Mouse (Mus musculus): ENCODE measurements around the gene Cacna2d4. TPM values are rescaled to one million over a fixed set of nuclear protein-coding genes. Genes with fewer than 3 reads are reported as not detected.

The Cacna2d4 gene
- total RNA-seq (2021), result 1 to 10 TPM; 1.8 to 1.9 TPM
- long read RNA-seq, experiment 1, partial matches to known transcripts, result 1 of 2 reads
- long read RNA-seq, experiment 1, other reads (novel, unspliced or antisense), result 1 of 2 reads
- long read RNA-seq, experiment 2, result 0 reads

DNA sequence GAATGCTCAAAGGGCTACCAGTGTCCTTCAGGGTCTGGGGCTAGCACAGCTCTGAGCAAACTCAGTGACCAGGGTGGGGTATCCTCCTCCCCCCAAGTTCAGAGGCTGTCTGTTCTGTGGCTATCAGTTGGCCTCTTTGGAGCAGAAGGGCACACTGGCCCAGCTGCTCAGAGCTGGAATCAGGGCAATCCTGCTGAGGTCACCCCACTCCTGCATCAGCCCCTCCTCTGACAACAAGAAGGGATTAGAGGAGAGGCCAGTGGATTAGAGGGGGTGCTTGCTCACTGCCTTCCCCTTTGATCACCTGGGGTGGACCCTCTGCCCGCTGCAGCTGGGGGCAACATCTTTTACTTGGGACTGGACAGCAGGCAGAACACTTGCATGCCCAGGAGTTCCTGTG lies at the start of gene Cacna2d4:
Cacna2d4 (plus strand) TSS at position 286 of the 400 bp plus-strand sequence.
- no peak for DNase-seq (ENCODE audit: low spot score in 2 of 2)
- TF ChIP-seq CTCF (conservative IDR thresholded peaks at IDR 0.05), result no peak
- Histone ChIP-seq H3K4me3 (no peak within 1 kb of the TSS), H3K27ac (peak within 1 kb of the TSS; percentile 14; the same call in 1 of the 2 replicates)

GRCm38 (mm10) chr6:119186658-119187057 lies 49.7 kb upstream of the Cacna2d4 start:
- H3K4me3 ChIP-seq, result no peak overlapping the region
- no peak for DNase-seq (ENCODE audit: low spot score in 2 of 2)
- H3K27ac ChIP-seq, result no peak overlapping the region
- peak; percentile 69 for TF ChIP-seq CTCF (conservative IDR thresholded peaks at IDR 0.05)

- no peak for TF ChIP-seq CTCF (conservative IDR thresholded peaks at IDR 0.05)
- Histone ChIP-seq H3K4me3 (no peak overlapping the region), H3K27ac (no peak overlapping the region)
- DNase-seq (ENCODE audit: low spot score in 2 of 2), result no peak
Measured at GRCm38 (mm10) chr6:119187631-119188030, 48.7 kb upstream of the Cacna2d4 start.

DNA sequence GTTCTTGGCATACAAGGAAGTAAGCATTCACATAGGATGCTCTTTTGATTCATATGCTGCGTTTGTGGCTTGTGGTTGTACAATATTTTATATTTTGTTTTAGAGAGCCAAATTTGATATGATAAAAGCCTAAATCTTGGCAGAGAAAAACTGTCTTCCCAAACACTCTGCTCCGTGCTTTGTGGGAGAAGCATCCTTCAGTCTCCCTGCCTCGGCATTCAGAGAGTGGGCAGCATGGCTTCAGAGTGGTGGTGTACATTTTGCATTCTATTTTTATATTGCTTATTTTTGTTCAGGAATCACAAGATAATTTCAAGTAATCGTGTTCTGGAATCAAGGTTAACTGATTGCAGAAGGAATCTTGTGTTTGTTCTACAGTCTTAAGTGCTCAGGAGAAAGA lies 44.8 kb upstream of the Cacna2d4 start:
- H3K27ac ChIP-seq, result no peak overlapping the region
- DNase-seq (ENCODE audit: low spot score in 2 of 2), result no peak
- TF ChIP-seq CTCF (conservative IDR thresholded peaks at IDR 0.05), result no peak

DNA sequence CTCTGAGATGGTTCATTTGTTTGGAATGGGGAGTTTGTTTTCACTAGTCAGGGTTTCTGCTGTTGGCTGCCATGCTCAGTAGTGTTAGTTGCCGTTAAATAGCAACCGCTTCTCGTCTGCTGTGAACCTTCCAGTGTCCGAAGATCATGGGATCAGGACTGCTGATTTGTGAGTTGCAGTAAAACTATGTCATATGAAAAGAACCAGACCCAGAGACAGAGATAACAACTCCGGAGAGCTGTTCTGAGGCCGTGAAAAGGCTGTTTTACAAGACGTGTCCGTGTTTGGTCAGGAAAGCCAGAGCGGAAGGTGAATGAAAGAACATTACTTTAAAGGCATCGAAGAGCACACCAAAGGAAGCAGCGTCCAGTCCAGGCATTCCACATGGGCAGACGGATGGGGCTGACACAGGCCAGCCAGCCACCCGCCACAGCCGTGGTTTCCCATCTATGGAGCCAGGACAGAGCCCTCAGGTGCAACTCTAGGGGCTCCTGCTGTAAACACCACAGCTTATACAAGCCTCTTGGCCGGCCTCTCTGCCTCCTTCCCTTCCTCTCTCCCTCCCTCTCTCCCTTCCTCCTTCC lies 42.7 kb upstream of the Cacna2d4 start:
- Histone ChIP-seq H3K4me3 (no peak overlapping the region), H3K27ac (no peak overlapping the region)
- no peak for TF ChIP-seq CTCF (conservative IDR thresholded peaks at IDR 0.05)
- DNase-seq (ENCODE audit: low spot score in 2 of 2), result no peak

More for the DNA sequence above, 44.8 kb upstream of the Cacna2d4 start:
- no peak overlapping the region for H3K4me3 ChIP-seq

DNA sequence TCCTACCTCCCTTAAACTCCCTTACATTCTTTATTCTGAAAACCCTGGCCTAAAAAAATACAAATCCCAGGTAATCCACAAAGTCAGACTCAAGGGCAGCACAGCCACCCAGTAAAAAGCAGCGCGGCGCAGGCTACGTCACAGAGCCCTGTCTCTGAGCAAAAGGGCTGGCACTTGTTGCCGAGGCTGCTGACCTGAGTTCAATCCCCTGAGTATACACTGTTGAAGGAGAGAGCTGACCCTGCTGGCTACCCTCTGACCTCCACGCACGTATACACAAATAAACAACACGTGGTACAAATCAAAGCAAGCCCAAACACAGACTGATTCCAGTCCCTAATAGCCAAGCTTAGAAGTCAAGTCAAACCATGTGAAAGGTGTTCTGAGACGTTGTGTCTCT lies 42.2 kb upstream of the Cacna2d4 start:
- no peak overlapping the region for H3K4me3 ChIP-seq
- DNase-seq (ENCODE audit: low spot score in 2 of 2), result no peak
- no peak overlapping the region for H3K27ac ChIP-seq
- no peak for TF ChIP-seq CTCF (conservative IDR thresholded peaks at IDR 0.05)

DNA sequence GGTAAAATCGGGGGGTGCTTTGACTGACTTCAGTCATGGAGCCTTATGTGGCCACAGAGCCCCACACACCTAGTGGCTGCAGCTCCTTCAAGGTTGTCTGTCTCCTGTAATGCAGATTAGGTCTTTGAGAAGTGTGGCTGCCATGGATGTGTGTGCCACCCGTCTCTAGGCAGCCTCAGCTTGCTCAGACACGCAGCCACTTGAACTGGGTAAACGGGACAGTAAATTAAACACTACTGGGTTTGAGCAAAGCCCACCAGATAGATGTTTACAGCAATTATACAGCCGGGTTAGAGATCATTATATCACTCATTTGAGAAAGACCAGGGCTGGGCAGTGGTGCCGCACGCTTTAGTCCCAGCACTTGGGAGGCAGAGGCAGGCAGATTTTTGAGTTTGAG lies 41.7 kb upstream of the Cacna2d4 start:
- no peak overlapping the region for H3K27ac ChIP-seq
- no peak overlapping the region for H3K4me3 ChIP-seq
- no peak for DNase-seq (ENCODE audit: low spot score in 2 of 2)
- TF ChIP-seq CTCF (conservative IDR thresholded peaks at IDR 0.05), result no peak

DNA sequence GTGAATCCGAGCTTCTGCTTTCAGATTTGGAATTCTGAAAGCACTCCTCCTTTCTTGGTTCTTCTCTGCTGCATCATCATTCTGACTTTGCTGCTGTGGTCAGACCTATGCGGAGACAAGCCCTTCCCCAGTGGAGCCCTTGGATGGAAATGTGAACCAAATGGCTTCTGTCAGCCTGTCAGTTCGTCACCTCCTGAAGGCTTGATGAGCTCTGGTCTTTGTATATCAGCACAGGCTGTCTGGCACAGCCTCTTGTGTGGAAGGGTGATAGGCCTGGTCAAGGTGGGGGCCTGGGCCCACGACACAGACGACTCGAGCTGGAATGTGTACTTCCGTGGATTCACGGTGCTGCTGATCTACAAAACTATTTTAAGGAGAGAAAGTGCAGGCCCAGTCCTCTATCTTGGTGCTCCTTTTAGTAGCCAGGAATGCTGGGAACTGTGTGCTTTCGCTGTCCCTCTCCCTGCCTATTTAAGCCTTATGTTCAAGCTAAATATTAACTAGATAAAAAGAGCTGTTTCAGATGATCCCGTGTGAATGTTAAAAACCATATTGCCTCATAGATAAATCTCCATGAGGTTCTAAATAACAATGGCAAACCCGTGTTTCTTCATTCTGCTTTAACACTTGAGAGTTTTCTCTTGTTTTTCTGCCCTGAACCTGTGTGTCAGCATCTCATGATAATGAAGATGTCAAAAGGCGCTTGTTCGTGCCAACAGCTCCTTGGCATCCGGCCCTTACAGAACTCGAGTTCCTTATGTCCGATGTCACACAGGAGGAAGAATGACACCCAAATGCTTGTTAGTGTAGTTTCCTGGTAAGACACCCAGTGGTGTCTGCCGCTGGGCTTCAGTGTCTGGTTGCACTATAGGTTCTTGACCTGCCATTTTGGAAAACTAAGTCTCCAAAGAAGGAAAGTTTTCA lies 39.7 kb upstream of the Cacna2d4 start, which contains the start of gene Cacna1c:
Cacna1c (minus strand) TSS at position 37 of the 924 bp plus-strand sequence.
- no peak within 1 kb of the TSS for H3K27ac ChIP-seq
- DNase-seq (ENCODE audit: low spot score in 2 of 2), result no peak
- TF ChIP-seq CTCF (conservative IDR thresholded peaks at IDR 0.05), result no peak
- no peak within 1 kb of the TSS for H3K4me3 ChIP-seq

DNA sequence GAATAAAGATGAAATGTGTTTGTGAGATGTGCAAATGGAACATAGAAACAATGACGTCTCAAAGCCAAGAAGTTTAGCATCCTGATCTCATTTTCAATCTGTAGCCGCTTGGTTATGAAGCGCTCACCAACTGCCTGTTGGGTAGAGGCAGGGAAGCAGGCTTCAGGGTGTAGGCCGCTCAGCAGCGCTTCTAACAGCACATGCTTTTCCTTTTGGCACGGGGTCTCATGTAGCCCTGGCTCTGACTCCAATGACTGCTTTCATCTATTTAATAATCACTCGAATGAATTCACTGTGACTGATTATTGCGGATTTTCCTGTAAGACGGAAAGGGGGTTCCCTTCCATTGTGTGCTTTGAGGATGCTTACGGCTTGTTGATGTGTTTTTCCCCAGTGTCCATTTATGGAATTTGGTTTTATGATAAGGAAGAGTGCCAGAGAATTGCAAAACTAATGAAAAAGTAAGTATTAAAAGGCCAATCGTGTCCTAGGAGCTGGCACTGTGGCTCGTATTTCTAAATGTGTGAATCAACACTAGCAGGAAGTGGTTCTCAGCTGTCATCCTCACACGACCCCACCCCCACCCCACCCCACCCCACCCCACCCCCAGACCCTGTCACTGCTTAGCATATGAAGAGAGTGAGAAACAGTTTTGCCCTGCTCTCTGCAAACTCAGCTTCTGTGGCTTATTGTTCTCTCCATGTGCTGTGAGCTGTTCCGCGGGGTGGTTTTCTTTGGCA lies 37.6 kb upstream of the Cacna2d4 start:
- peak overlapping the region; percentile 64 for H3K27ac ChIP-seq
- DNase-seq (ENCODE audit: low spot score in 2 of 2), result peak; percentile 38 to 46
- TF ChIP-seq CTCF (conservative IDR thresholded peaks at IDR 0.05), result no peak
- H3K4me3 ChIP-seq, result no peak overlapping the region

DNA sequence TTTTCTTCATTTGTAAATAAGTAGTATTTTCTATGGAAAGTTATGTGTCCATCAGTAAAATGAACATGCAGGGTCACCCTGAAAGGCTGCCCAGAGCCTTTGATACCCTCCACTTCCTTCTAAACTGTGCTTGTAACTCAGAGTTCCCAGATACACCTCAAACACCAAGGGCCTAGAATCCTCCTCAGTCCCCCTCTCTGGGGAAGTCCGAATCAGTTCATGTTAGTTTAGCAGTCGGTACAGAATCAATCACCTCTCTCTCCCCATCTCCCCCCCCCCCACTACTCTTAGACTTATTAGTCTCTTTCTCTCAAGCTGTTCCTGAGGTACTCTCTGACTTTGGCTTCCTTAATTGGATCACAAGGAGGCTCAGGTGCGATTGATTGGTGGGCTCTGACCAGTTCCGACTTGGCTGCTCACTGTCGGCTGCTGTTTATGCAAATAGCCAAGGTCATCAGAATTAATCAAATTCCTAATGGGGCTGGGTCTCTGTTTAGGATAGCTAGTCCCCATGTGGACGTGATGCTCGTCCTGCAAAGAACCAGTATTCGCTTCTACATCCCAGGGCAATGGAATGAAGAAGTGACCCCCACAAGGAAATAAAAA lies 36.9 kb upstream of the Cacna2d4 start:
- Histone ChIP-seq H3K4me3 (no peak overlapping the region), H3K27ac (peak overlapping the region; percentile 64)
- no peak for DNase-seq (ENCODE audit: low spot score in 2 of 2)
- no peak for TF ChIP-seq CTCF (conservative IDR thresholded peaks at IDR 0.05)

- no peak for TF ChIP-seq CTCF (conservative IDR thresholded peaks at IDR 0.05)
- DNase-seq (ENCODE audit: low spot score in 2 of 2), result no peak
- H3K27ac ChIP-seq, result peak overlapping the region; percentile 37
- no peak overlapping the region for H3K4me3 ChIP-seq
Measured at GRCm38 (mm10) chr6:119200362-119200761, 36.0 kb upstream of the Cacna2d4 start.

GRCm38 (mm10) chr6:119201575-119201974 lies 34.8 kb upstream of the Cacna2d4 start:
- no peak overlapping the region for H3K4me3 ChIP-seq
- no peak for TF ChIP-seq CTCF (conservative IDR thresholded peaks at IDR 0.05)
- DNase-seq (ENCODE audit: low spot score in 2 of 2), result peak in 1 of 2 experiments; percentile 5
- no peak overlapping the region for H3K27ac ChIP-seq

Data from layer of hippocampus, adult 2 months (tissue).